Mouse (Mus musculus) midbrain, embryonic 16.5 days (tissue): ENCODE results near the gene Psen2. TPM values are rescaled to one million over a fixed set of nuclear protein-coding genes. Genes with fewer than 3 reads are reported as not detected.
A peak's percentile ranks its signal among the peaks of the same experiment; 100 is the strongest.

Source experiments
- ATAC-seq: fragments of 200-750 bp; cut with Nextera tagmentation; 2 replicates; pipeline ENCODE4 v1.8.0; 2017; ENCODE audit warnings: moderate TSS enrichment
- H3K27ac ChIP-seq: fragments of 300-500 bp; sonication (generic); 2 replicates; pipeline ENCODE4 v1.5.1; 2014; ENCODE audit warnings: mild to moderate bottlenecking, low read length, mixed read lengths
- H3K27me3 ChIP-seq: fragments of 300-500 bp; sonication (generic); 2 replicates; pipeline ENCODE4 v1.6.1; 2014; ENCODE audit warnings: low read depth, low read length, mixed read lengths; ENCODE audit not compliant: control insufficient read depth, insufficient read depth
- H3K36me3 ChIP-seq: fragments of 300-500 bp; sonication (generic); 2 replicates; pipeline ENCODE4 v1.6.1; 2014; ENCODE audit warnings: mild to moderate bottlenecking, low read length, moderate library complexity, mixed read lengths; ENCODE audit not compliant: control insufficient read depth, insufficient read depth
- H3K4me1 ChIP-seq: fragments of 300-500 bp; sonication (generic); 2 replicates; pipeline ENCODE4 v1.6.1; 2014; ENCODE audit warnings: mild to moderate bottlenecking, low read length, mixed read lengths; ENCODE audit not compliant: control insufficient read depth, insufficient read depth
- H3K4me2 ChIP-seq: fragments of 300-500 bp; sonication (generic); 2 replicates; pipeline ENCODE4 v1.6.1; 2014; ENCODE audit warnings: mild to moderate bottlenecking, low read length, mixed read lengths
- H3K4me3 ChIP-seq: fragments of 300-500 bp; sonication (generic); 2 replicates; pipeline ENCODE4 v1.5.1; 2014; ENCODE audit warnings: low read depth, mild to moderate bottlenecking, low read length, moderate library complexity, mixed read lengths
- H3K9ac ChIP-seq: fragments of 300-500 bp; sonication (generic); 2 replicates; pipeline ENCODE4 v1.6.1; 2014; ENCODE audit warnings: low read depth, low read length, mixed read lengths
- H3K9me3 ChIP-seq: fragments of 300-500 bp; sonication (generic); replicated peaks from 2 replicates; pipeline ENCODE4 v1.6.1; 2014; ENCODE audit warnings: mild to moderate bottlenecking, low read length, mixed read lengths; ENCODE audit not compliant: control insufficient read depth, poor library complexity, severe bottlenecking
- WGBS: fragments of 180-500 bp; shearing (Covaris S2); extraction: QIAGEN DNeasy Blood & Tissue Kit; methylation state at CpG from one replicate; pipeline ENCODE4 v1.1.7; 2014; 5-methylcytosine and 5-hydroxymethylcytosine counted together
- polyA plus RNA-seq: library from polyadenylated mRNA; unstranded; fragments of >200 nt; fragmentation: Nextera tagmentation; extraction: Ambion mirVana; gene quantifications from 2 replicates; pipeline ENCODE4 v1.2.1, GENCODE M21; 2015

Psen2 gene
- polyA plus RNA-seq, 1 experiment from 2014 or later = 20.2 TPM

DNA sequence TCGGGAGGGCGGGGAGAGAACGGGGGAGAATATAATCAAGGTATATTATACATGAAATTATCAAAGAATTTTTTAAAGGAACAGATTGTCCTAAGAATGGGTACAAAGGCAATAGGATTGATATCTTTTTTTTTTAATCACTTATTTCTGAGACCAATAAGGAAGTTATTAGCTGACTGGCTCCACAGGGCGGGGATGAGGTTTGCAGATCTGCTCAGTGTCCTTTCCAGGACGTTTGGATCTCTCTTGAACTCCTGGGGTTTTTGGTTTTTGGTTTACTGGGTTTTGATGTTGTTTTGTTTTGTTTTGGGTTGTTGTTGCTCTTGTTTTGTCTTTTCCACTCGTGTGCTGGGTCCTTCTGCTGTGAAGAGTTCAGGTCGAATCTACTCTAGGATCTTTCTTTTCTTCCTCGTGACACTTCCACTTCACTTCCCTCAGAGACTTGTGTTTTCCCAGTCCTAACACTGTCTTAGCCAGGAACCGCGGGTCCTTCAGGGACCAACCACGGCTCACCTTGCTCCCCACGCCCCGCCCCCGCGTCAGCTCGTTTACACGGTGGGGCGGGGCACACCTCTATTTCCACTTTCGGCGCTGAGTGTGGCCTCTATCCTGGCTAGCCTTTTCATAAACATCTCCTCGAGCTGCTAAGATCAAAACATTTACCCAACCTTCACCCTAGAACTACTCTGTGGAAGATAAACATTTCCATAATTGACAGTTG is 37.6 kb downstream of the Psen2 start:
- WGBS = 14% methylated on average over 21 of the region's 21 CpGs
- peaks cover 7% of the 10 kb centered on the region; the same call in 1 of the 2 replicates for H3K4me1 ChIP-seq
- H3K27ac ChIP-seq = peak overlapping the region; percentile 48
- H3K4me3 ChIP-seq = peak overlapping the region; percentile 42
- no peaks in the 10 kb centered on the region; the same call in 1 of the 2 replicates for H3K9me3 ChIP-seq
- no peaks in the 10 kb centered on the region for H3K27me3 ChIP-seq
- peak overlapping the region; percentile 76 for H3K4me2 ChIP-seq
- peak overlapping the region; percentile 39 for H3K9ac ChIP-seq
- peak; percentile 88 for ATAC-seq
- no peaks in the 10 kb centered on the region for H3K36me3 ChIP-seq

- no peak overlapping the region for H3K27ac ChIP-seq
- H3K4me3 ChIP-seq = no peak overlapping the region
- no peaks in the 10 kb centered on the region for H3K27me3 ChIP-seq
- no peaks in the 10 kb centered on the region for H3K36me3 ChIP-seq
- WGBS = 92% methylated on average over 1 of the region's 1 CpGs
- ATAC-seq = no peak
- no peak overlapping the region for H3K9ac ChIP-seq
- no peaks in the 10 kb centered on the region for H3K9me3 ChIP-seq
- H3K4me1 ChIP-seq = peaks cover 7% of the 10 kb centered on the region; the same call in 1 of the 2 replicates
- H3K4me2 ChIP-seq = no peak overlapping the region
These were observed 41.2 kb downstream of the Psen2 start for GRCm38 (mm10) chr1:180222007-180222406.

- Histone ChIP-seq H3K36me3 (no peaks in the 10 kb centered on the region), H3K27ac (no peak overlapping the region), H3K27me3 (no peaks in the 10 kb centered on the region), H3K4me2 (no peak overlapping the region), H3K4me1 (0 out of 2 replicates have a peak, but pooled peaks cover 3% of the 10 kb centered on the region), H3K4me3 (no peak overlapping the region), H3K9ac (no peak overlapping the region), H3K9me3 (no peaks in the 10 kb centered on the region)
- ATAC-seq = no peak
- 92% methylated on average over 19 of the region's 19 CpGs for WGBS
These were observed 42.3 kb downstream of the Psen2 start for GRCm38 (mm10) chr1:180220791-180221542.

DNA sequence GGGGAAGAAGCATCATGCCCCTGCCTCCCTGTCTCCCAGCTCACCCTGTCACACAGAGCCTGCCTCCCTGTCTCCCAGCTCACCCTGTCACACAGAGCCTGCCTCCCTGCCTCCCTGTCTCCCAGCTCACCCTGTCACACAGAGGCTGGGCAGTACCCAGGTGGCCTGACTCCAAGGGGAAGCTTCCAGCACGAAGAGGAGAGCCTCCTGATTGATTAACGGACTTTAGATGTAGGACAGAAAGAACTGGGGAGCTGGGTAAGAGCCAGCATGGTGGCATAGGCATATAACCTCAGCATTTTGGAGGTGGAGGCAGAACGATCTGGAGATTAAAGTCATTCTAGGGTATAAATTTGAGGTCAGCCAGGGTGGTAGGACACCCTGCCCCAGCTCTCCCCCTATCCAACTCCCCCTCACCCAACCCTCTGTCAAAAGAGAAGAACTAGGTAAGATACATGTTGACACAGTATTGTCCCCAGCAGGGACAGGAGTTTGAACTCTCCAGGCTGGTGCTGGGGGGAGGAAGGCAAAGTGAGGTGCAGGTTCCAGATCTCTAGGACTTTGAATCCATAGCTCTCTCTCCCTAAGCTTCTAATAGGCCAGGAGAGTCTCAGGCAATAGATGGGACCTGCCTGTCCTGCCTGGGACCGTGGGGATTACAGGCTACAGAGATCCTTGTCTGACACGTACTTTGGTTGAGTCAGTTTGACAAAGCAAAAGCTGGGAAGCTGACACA is 46.5 kb downstream of the Psen2 start:
- H3K9ac ChIP-seq = no peak overlapping the region
- no peaks in the 10 kb centered on the region for H3K9me3 ChIP-seq
- WGBS = 58% methylated on average over 5 of the region's 5 CpGs
- no peak overlapping the region for H3K27ac ChIP-seq
- H3K4me2 ChIP-seq = no peak overlapping the region
- no peaks in the 10 kb centered on the region for H3K27me3 ChIP-seq
- H3K36me3 ChIP-seq = no peaks in the 10 kb centered on the region
- ATAC-seq = no peak
- H3K4me3 ChIP-seq = no peak overlapping the region
- no peaks in the 10 kb centered on the region for H3K4me1 ChIP-seq

GRCm38 (mm10) chr1:180215044-180215443 is 48.2 kb downstream of the Psen2 start:
- WGBS = 17% methylated on average over 4 of the region's 4 CpGs
- Histone ChIP-seq H3K27me3 (no peaks in the 10 kb centered on the region), H3K9ac (no peak overlapping the region), H3K9me3 (no peaks in the 10 kb centered on the region), H3K4me2 (no peak overlapping the region), H3K4me1 (no peaks in the 10 kb centered on the region), H3K27ac (no peak overlapping the region), H3K36me3 (no peaks in the 10 kb centered on the region), H3K4me3 (no peak overlapping the region)
- ATAC-seq = peak; percentile 48; the same call in 1 of the 2 replicates

GRCm38 (mm10) chr1:180212911-180213310 is 50.3 kb downstream of the Psen2 start:
- H3K27me3 ChIP-seq = no peaks in the 10 kb centered on the region
- no peak for ATAC-seq
- H3K9ac ChIP-seq = no peak overlapping the region
- no peaks in the 10 kb centered on the region for H3K9me3 ChIP-seq
- H3K4me3 ChIP-seq = no peak overlapping the region
- no peaks in the 10 kb centered on the region for H3K36me3 ChIP-seq
- no peak overlapping the region for H3K27ac ChIP-seq
- no peak overlapping the region for H3K4me2 ChIP-seq
- WGBS = 90% methylated on average over 5 of the region's 5 CpGs
- no peaks in the 10 kb centered on the region for H3K4me1 ChIP-seq

DNA sequence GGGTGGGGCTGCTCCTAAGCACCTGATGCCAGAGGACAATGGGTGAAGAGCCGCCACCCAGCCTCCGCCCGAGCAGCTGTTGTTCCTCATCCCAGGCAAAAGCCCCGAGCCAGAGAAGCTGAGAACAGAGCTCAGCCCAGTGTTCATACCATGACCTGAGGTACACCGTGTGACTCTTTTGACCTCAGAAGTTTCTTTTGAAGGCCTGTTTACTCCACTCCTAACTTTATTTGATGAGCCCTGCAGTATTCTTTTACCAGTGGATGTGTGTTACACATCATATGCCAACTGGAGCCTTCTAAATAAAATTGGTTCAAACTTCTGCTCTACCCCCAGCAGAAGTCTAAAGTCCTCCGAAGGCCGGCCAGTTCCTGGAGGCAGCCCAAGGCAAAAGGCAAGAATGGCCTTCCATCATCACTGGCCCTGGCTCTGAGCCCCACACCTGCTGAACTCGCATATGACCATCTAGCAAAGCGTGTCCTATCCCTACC is 52.4 kb downstream of the Psen2 start:
- H3K27ac ChIP-seq = no peak overlapping the region
- no peak overlapping the region for H3K4me2 ChIP-seq
- H3K9me3 ChIP-seq = no peaks in the 10 kb centered on the region
- WGBS = 83% methylated on average over 9 of the region's 9 CpGs
- no peaks in the 10 kb centered on the region for H3K4me1 ChIP-seq
- no peaks in the 10 kb centered on the region for H3K36me3 ChIP-seq
- no peaks in the 10 kb centered on the region for H3K27me3 ChIP-seq
- no peak overlapping the region for H3K4me3 ChIP-seq
- ATAC-seq = no peak
- no peak overlapping the region for H3K9ac ChIP-seq

DNA sequence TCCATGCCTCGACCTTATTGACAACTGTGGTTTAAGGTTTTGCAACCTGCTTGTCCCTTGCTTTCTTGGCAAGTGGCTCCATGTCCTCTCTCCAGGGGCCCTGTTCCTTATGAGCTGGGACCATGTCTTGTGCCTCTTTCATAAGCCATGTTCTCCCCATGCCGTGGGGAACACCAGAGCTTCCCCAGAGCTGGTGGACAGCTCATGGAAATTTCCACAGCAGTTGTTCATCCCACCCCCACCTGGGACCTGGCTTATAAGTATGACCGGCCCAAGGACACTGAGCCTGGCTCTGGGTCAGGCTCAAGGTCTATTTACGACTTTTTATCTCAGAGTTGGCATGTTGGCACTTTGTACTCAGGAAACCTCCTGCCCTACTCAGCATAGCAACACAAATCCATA is 53.2 kb downstream of the Psen2 start:
- WGBS = 82% methylated on average over 4 of the region's 4 CpGs
- Histone ChIP-seq H3K27ac (no peak overlapping the region), H3K9me3 (no peaks in the 10 kb centered on the region), H3K4me3 (no peak overlapping the region), H3K4me2 (no peak overlapping the region), H3K9ac (no peak overlapping the region), H3K36me3 (no peaks in the 10 kb centered on the region), H3K4me1 (no peaks in the 10 kb centered on the region), H3K27me3 (no peaks in the 10 kb centered on the region)
- ATAC-seq = no peak
